Mouse (Mus musculus) urinary bladder, postnatal 10 days (tissue): Measurements from ENCODE around the gene Bmi1.

Experiments
- DNase-seq: peaks from one replicate; pipeline ENCODE4 v3.0.0; 2022; ENCODE audit warnings: low spot score

Bmi1 gene

GRCm38 (mm10) chr2:18688286-18688685 lies 11.5 kb downstream of the Bmi1 start:
- no peak for DNase-seq

- DNase-seq: peak; percentile 18
Observed at GRCm38 (mm10) chr2:18688708-18689063, 11.9 kb downstream of the Bmi1 start.

GRCm38 (mm10) chr2:18689064-18689921 lies 12.5 kb downstream of the Bmi1 start:
- no peak for DNase-seq

- DNase-seq: peak; percentile 12
Observed at GRCm38 (mm10) chr2:18690055-18690691, 13.4 kb downstream of the Bmi1 start.

GRCm38 (mm10) chr2:18690756-18691155 lies 13.9 kb downstream of the Bmi1 start:
- no peak for DNase-seq

- DNase-seq: no peak
Observed at GRCm38 (mm10) chr2:18692031-18692430, 15.2 kb downstream of the Bmi1 start.

GRCm38 (mm10) chr2:18692548-18692947 lies 15.7 kb downstream of the Bmi1 start:
- DNase-seq: no peak

GRCm38 (mm10) chr2:18693491-18693870 lies 16.7 kb downstream of the Bmi1 start:
- no peak for DNase-seq

GRCm38 (mm10) chr2:18693871-18694610 lies 17.2 kb downstream of the Bmi1 start, which contains the start of gene Spag6:
Spag6 (plus strand) TSS chr2:18694032.
- peak; percentile 20 for DNase-seq

GRCm38 (mm10) chr2:18694611-18694950 lies 17.8 kb downstream of the Bmi1 start:
- DNase-seq: no peak

GRCm38 (mm10) chr2:18695163-18695562 lies 18.3 kb downstream of the Bmi1 start:
- DNase-seq: no peak

GRCm38 (mm10) chr2:18695629-18696150 lies 18.9 kb downstream of the Bmi1 start:
- DNase-seq: no peak

- no peak for DNase-seq
Observed at GRCm38 (mm10) chr2:18697591-18698244, 20.9 kb downstream of the Bmi1 start.

- DNase-seq: no peak
Observed at GRCm38 (mm10) chr2:18698663-18699385, 22.0 kb downstream of the Bmi1 start.

- no peak for DNase-seq
Observed at GRCm38 (mm10) chr2:18699401-18699990, 22.7 kb downstream of the Bmi1 start.

GRCm38 (mm10) chr2:18710356-18710755 lies 33.5 kb downstream of the Bmi1 start:
- DNase-seq: no peak

- DNase-seq: no peak
Observed at GRCm38 (mm10) chr2:18713071-18713470, 36.3 kb downstream of the Bmi1 start.

GRCm38 (mm10) chr2:18714337-18714736 lies 37.5 kb downstream of the Bmi1 start:
- no peak for DNase-seq

GRCm38 (mm10) chr2:18718521-18718920 lies 41.7 kb downstream of the Bmi1 start:
- no peak for DNase-seq

GRCm38 (mm10) chr2:18722208-18722830 lies 45.5 kb downstream of the Bmi1 start:
- no peak for DNase-seq

GRCm38 (mm10) chr2:18724462-18724861 lies 47.6 kb downstream of the Bmi1 start:
- DNase-seq: no peak
